Comparison of ENCODE assay signal across 8 mouse cellular contexts in genomic region chr2:152817596-152818291, GRCm38 (mm10). TPM values are rescaled to one million over a fixed set of nuclear protein-coding genes. Genes with fewer than 3 reads are reported as not detected.
DNase-seq lines count a peak whose midpoint lies in the region; ATAC-seq and TF ChIP-seq lines count a peak whose summit lies in the region.
"Had no signal": no experiment of that assay in that cellular context is flagged by ENCODE, and none has a peak within 500 bp of the region (broad histone marks: within the 10 kb centered on the region; RNA-seq: fewer than 3 reads in every experiment).

No protein-coding gene starts in this region.

- WGBS in kidney, embryonic 15.5 days, result 46% methylated on average over 6 of the region's 6 CpGs
- 60% methylated on average over 6 of the region's 6 CpGs for WGBS in midbrain, embryonic 14.5 days

- H3K36me3 ChIP-seq in testis, adult 2 months (ENCODE audit: control insufficient read depth, insufficient read depth, low read length), result peaks cover 2% of the 10 kb centered on the region
- peaks cover 25% of the 10 kb centered on the region for H3K36me3 ChIP-seq in kidney, embryonic 15.5 days
- peaks cover 12% of the 10 kb centered on the region for H3K36me3 ChIP-seq in midbrain, embryonic 14.5 days (ENCODE audit: control insufficient read depth, insufficient read depth, low read length)

- peak overlapping the region; percentile 61 for H3K4me3 ChIP-seq in testis, adult 2 months (ENCODE audit: control insufficient read depth, low read depth, low read length)
- H3K4me3 ChIP-seq in kidney, embryonic 15.5 days (replicated peaks), result no peak overlapping the region
- no peak overlapping the region for H3K4me3 ChIP-seq in midbrain, embryonic 14.5 days (replicated peaks; ENCODE audit: low read depth, low read length)
- H3K4me3 ChIP-seq: neural tube, embryonic 12.5 days had no signal

- ATAC-seq in kidney, embryonic 15.5 days (replicated peaks; ENCODE audit: low FRiP score), result 0 out of 2 replicates have a peak, but pooled peaks have one; percentile 22
- ATAC-seq in midbrain, embryonic 14.5 days (ENCODE audit: low FRiP score, low TSS enrichment), result no peak

- no peak overlapping the region for H3K4me2 ChIP-seq in kidney, embryonic 15.5 days
- H3K4me2 ChIP-seq in midbrain, embryonic 14.5 days (ENCODE audit: low read length), result no peak overlapping the region
- H3K4me2 ChIP-seq: neural tube, embryonic 12.5 days had no signal

- H3K4me1 ChIP-seq in testis, adult 2 months (ENCODE audit: control insufficient read depth, insufficient read depth, low read length), result peaks cover 16% of the 10 kb centered on the region
- peaks cover 78% of the 10 kb centered on the region for H3K4me1 ChIP-seq in kidney, embryonic 15.5 days
- peaks cover 28% of the 10 kb centered on the region for H3K4me1 ChIP-seq in midbrain, embryonic 14.5 days (ENCODE audit: control insufficient read depth, insufficient read depth, low read length)

- no peak for TF ChIP-seq CTCF in testis, adult 2 months (IDR thresholded peaks at IDR 0.05; ENCODE audit: control insufficient read depth, insufficient read depth, insufficient replicate concordance, low read depth, low read length)

- H3K9me3 ChIP-seq in kidney, embryonic 15.5 days (replicated peaks), result no peaks in the 10 kb centered on the region
- no peaks in the 10 kb centered on the region for H3K9me3 ChIP-seq in midbrain, embryonic 14.5 days (ENCODE audit: control insufficient read depth, low read length)

- H3K27me3 ChIP-seq in testis, adult 2 months (ENCODE audit: control insufficient read depth, insufficient read depth, low read length), result no peaks in the 10 kb centered on the region
- H3K27me3 ChIP-seq in kidney, embryonic 15.5 days, result no peaks in the 10 kb centered on the region
- no peaks in the 10 kb centered on the region for H3K27me3 ChIP-seq in midbrain, embryonic 14.5 days (ENCODE audit: control insufficient read depth, insufficient read depth, low read length)
- H3K27me3 ChIP-seq: neural tube, embryonic 12.5 days had no signal

- H3K27ac ChIP-seq in testis, adult 2 months (ENCODE audit: control insufficient read depth, insufficient read depth, low read depth, low read length), result no peak overlapping the region
- peak overlapping the region; percentile 91 for H3K27ac ChIP-seq in kidney, embryonic 15.5 days
- no peak overlapping the region for H3K27ac ChIP-seq in midbrain, embryonic 14.5 days (replicated peaks; ENCODE audit: low read depth, low read length)
- H3K27ac ChIP-seq: neural tube, embryonic 12.5 days had no signal

- TF ChIP-seq POLR2A in testis, adult 2 months (IDR thresholded peaks at IDR 0.05; ENCODE audit: control insufficient read depth, low read depth, low read length), result no peak

- H3K9ac ChIP-seq in kidney, embryonic 15.5 days, result no peak overlapping the region
- no peak overlapping the region for H3K9ac ChIP-seq in midbrain, embryonic 14.5 days (replicated peaks; ENCODE audit: low read length)
- H3K9ac ChIP-seq: neural tube, embryonic 12.5 days had no signal

- DNase-seq in testis, postnatal 14 days (ENCODE audit: low spot score), result no peak
- peak; percentile 94 for DNase-seq in cerebellum, adult 9-10 months
- DNase-seq in heart, adult 8-10 months (ENCODE audit: low spot score), result peak; percentile 52
- peak; percentile 54 for DNase-seq in midbrain, embryonic 14.5 days
- no peak for DNase-seq in layer of hippocampus, adult 9-10 months (ENCODE audit: low spot score)

RNA-seq across cellular contexts. Expression of gene Bcl2l1, which starts 13.8 kb away (rescaled TPM):
- polyA plus RNA-seq in testis, adult 2 months (2012; rRNA removed), result 74.9 and 80.8 TPM in 2 replicates
- total RNA-seq in heart, adult 8-10 months (2022), result 10 to 100 TPM; 46.9 to 66.6 (median 51.4) TPM
- polyA plus RNA-seq in kidney, embryonic 15.5 days (2015; fragmentation: Nextera tagmentation; extraction: Ambion mirVana), result 99.5 and 106 TPM in 2 replicates
- 171 and 208 TPM in 2 replicates for polyA plus RNA-seq in midbrain, embryonic 14.5 days (2014; fragmentation: Nextera tagmentation; extraction: Ambion mirVana)

RNA-seq across cellular contexts. Expression of gene Tpx2, which starts 30.0 kb away (rescaled TPM):
- 8.2 and 9.0 TPM in 2 replicates for polyA plus RNA-seq in testis, adult 2 months (2012; rRNA removed)
- total RNA-seq in heart, adult 8-10 months (2022), result 1 to 10 TPM in 2 of 4 experiments, under 1 TPM in 2; 0.65 to 1.4 (median 0.91) TPM
- 88.5 and 98.2 TPM in 2 replicates for polyA plus RNA-seq in kidney, embryonic 15.5 days (2015; fragmentation: Nextera tagmentation; extraction: Ambion mirVana)
- polyA plus RNA-seq in midbrain, embryonic 14.5 days (2014; fragmentation: Nextera tagmentation; extraction: Ambion mirVana), result 14.2 and 27.5 TPM in 2 replicates

Comparison
In these comparisons a context has a peak if more than half of its experiments do, and no peak if none do; other contexts are left out.
1. DNase-seq: peak in cerebellum, adult 9-10 months (single experiment), heart, adult 8-10 months (single experiment) and midbrain, embryonic 14.5 days (single experiment); none in testis, postnatal 14 days (single experiment) and layer of hippocampus, adult 9-10 months (single experiment).